Mouse (Mus musculus): ENCODE measurements at regions not wholly inside any gene's neighbourhood (a gene's known extent, or its start where the extent isn't known, plus 50 kb on each side); places are given as distances from the start of the nearest gene placed in this dataset.

- no peak for DNase-seq
- TF ChIP-seq CTCF (IDR thresholded peaks at IDR 0.05; ENCODE audit: borderline replicate concordance, control insufficient read depth, extremely low read depth, insufficient read depth, low read length, poor library complexity), result no peak
- TF ChIP-seq POLR2A (IDR thresholded peaks at IDR 0.05; ENCODE audit: control insufficient read depth, extremely low read depth, insufficient read depth, low read length, poor library complexity), result no peak
- Histone ChIP-seq H3K4me1 (replicated peaks; ENCODE audit: control insufficient read depth, insufficient read depth, low read length) (no peaks in the 10 kb centered on the region), H3K27ac (ENCODE audit: control insufficient read depth, insufficient read depth, low read length) (no peak overlapping the region), H3K4me3 (ENCODE audit: control insufficient read depth, insufficient read depth, low read length) (no peak overlapping the region), H3K27me3 (ENCODE audit: control insufficient read depth, insufficient read depth, low read length) (no peaks in the 10 kb centered on the region), H3K36me3 (ENCODE audit: control insufficient read depth, insufficient read depth, low read length) (no peaks in the 10 kb centered on the region)
Measured at GRCm38 (mm10) chr10:97778531-97778930, 52.0 kb upstream of the C030005K15Rik start.

- DNase-seq, result no peak
- no peak overlapping the region for H3K27ac ChIP-seq (ENCODE audit: control insufficient read depth, insufficient read depth, low read length)
- WGBS, result 52% methylated on average over 4 of the region's 4 CpGs
- H3K36me3 ChIP-seq (ENCODE audit: control insufficient read depth, insufficient read depth, low read length), result no peaks in the 10 kb centered on the region
- no peaks in the 10 kb centered on the region for H3K4me1 ChIP-seq (replicated peaks; ENCODE audit: control insufficient read depth, insufficient read depth, low read length)
- H3K4me3 ChIP-seq (ENCODE audit: control insufficient read depth, insufficient read depth, low read length), result no peak overlapping the region
- no peaks in the 10 kb centered on the region for H3K27me3 ChIP-seq (ENCODE audit: control insufficient read depth, insufficient read depth, low read length)
- TF ChIP-seq CTCF (IDR thresholded peaks at IDR 0.05; ENCODE audit: borderline replicate concordance, control insufficient read depth, extremely low read depth, insufficient read depth, low read length, poor library complexity), result no peak
- no peak for TF ChIP-seq POLR2A (IDR thresholded peaks at IDR 0.05; ENCODE audit: control insufficient read depth, extremely low read depth, insufficient read depth, low read length, poor library complexity)
Measured at GRCm38 (mm10) chr10:97779335-97779734, 52.8 kb upstream of the C030005K15Rik start.

- Histone ChIP-seq H3K4me1 (replicated peaks; ENCODE audit: control insufficient read depth, insufficient read depth, low read length) (no peaks in the 10 kb centered on the region), H3K36me3 (ENCODE audit: control insufficient read depth, insufficient read depth, low read length) (no peaks in the 10 kb centered on the region), H3K27me3 (ENCODE audit: control insufficient read depth, insufficient read depth, low read length) (no peaks in the 10 kb centered on the region), H3K27ac (ENCODE audit: control insufficient read depth, insufficient read depth, low read length) (no peak overlapping the region), H3K4me3 (ENCODE audit: control insufficient read depth, insufficient read depth, low read length) (no peak overlapping the region)
- WGBS, result 93% methylated on average over 2 of the region's 2 CpGs
- no peak for DNase-seq
- TF ChIP-seq CTCF (IDR thresholded peaks at IDR 0.05; ENCODE audit: borderline replicate concordance, control insufficient read depth, extremely low read depth, insufficient read depth, low read length, poor library complexity) (no peak), POLR2A (IDR thresholded peaks at IDR 0.05; ENCODE audit: control insufficient read depth, extremely low read depth, insufficient read depth, low read length, poor library complexity) (no peak)
Measured at GRCm38 (mm10) chr10:97793804-97794203, 67.2 kb upstream of the C030005K15Rik start.

GRCm38 (mm10) chr10:97801448-97802265, 75.1 kb upstream of the C030005K15Rik start:
- no peaks in the 10 kb centered on the region for H3K27me3 ChIP-seq (ENCODE audit: control insufficient read depth, insufficient read depth, low read length)

GRCm38 (mm10) chr10:97807947-97808346, 81.4 kb upstream of the C030005K15Rik start:
- Histone ChIP-seq H3K4me3 (ENCODE audit: control insufficient read depth, insufficient read depth, low read length) (no peak overlapping the region), H3K27me3 (ENCODE audit: control insufficient read depth, insufficient read depth, low read length) (no peaks in the 10 kb centered on the region), H3K4me1 (replicated peaks; ENCODE audit: control insufficient read depth, insufficient read depth, low read length) (no peaks in the 10 kb centered on the region), H3K36me3 (ENCODE audit: control insufficient read depth, insufficient read depth, low read length) (no peaks in the 10 kb centered on the region), H3K27ac (ENCODE audit: control insufficient read depth, insufficient read depth, low read length) (no peak overlapping the region)
- TF ChIP-seq POLR2A (IDR thresholded peaks at IDR 0.05; ENCODE audit: control insufficient read depth, extremely low read depth, insufficient read depth, low read length, poor library complexity) (no peak), CTCF (IDR thresholded peaks at IDR 0.05; ENCODE audit: borderline replicate concordance, control insufficient read depth, extremely low read depth, insufficient read depth, low read length, poor library complexity) (no peak)
- DNase-seq, result no peak
- 94% methylated on average over 2 of the region's 2 CpGs for WGBS

More at GRCm38 (mm10) chr10:97801448-97802265, 75.1 kb upstream of the C030005K15Rik start:
- WGBS, result 89% methylated on average over 9 of the region's 9 CpGs
- Histone ChIP-seq H3K27ac (ENCODE audit: control insufficient read depth, insufficient read depth, low read length) (no peak overlapping the region), H3K36me3 (ENCODE audit: control insufficient read depth, insufficient read depth, low read length) (no peaks in the 10 kb centered on the region), H3K4me3 (ENCODE audit: control insufficient read depth, insufficient read depth, low read length) (no peak overlapping the region), H3K4me1 (replicated peaks; ENCODE audit: control insufficient read depth, insufficient read depth, low read length) (no peaks in the 10 kb centered on the region)
- TF ChIP-seq CTCF (IDR thresholded peaks at IDR 0.05; ENCODE audit: borderline replicate concordance, control insufficient read depth, extremely low read depth, insufficient read depth, low read length, poor library complexity) (no peak), POLR2A (IDR thresholded peaks at IDR 0.05; ENCODE audit: control insufficient read depth, extremely low read depth, insufficient read depth, low read length, poor library complexity) (no peak)
- DNase-seq, result no peak

- 88% methylated on average over 3 of the region's 3 CpGs for WGBS
- H3K36me3 ChIP-seq (ENCODE audit: control insufficient read depth, insufficient read depth, low read length), result no peaks in the 10 kb centered on the region
- TF ChIP-seq CTCF (IDR thresholded peaks at IDR 0.05; ENCODE audit: borderline replicate concordance, control insufficient read depth, extremely low read depth, insufficient read depth, low read length, poor library complexity) (no peak), POLR2A (IDR thresholded peaks at IDR 0.05; ENCODE audit: control insufficient read depth, extremely low read depth, insufficient read depth, low read length, poor library complexity) (no peak)
- no peaks in the 10 kb centered on the region for H3K4me1 ChIP-seq (replicated peaks; ENCODE audit: control insufficient read depth, insufficient read depth, low read length)
- H3K27ac ChIP-seq (ENCODE audit: control insufficient read depth, insufficient read depth, low read length), result no peak overlapping the region
- no peaks in the 10 kb centered on the region for H3K27me3 ChIP-seq (ENCODE audit: control insufficient read depth, insufficient read depth, low read length)
- no peak overlapping the region for H3K4me3 ChIP-seq (ENCODE audit: control insufficient read depth, insufficient read depth, low read length)
- no peak for DNase-seq
Measured at GRCm38 (mm10) chr10:97842574-97842973, 116.0 kb upstream of the C030005K15Rik start.
